Mouse (Mus musculus): ENCODE data around the gene Jak1. TPM values are rescaled to one million over a fixed set of nuclear protein-coding genes. Genes with fewer than 3 reads are reported as not detected.

Gene Jak1
- total RNA-seq, 2 experiments from 2014 or later = 120 to 126 TPM

DNA sequence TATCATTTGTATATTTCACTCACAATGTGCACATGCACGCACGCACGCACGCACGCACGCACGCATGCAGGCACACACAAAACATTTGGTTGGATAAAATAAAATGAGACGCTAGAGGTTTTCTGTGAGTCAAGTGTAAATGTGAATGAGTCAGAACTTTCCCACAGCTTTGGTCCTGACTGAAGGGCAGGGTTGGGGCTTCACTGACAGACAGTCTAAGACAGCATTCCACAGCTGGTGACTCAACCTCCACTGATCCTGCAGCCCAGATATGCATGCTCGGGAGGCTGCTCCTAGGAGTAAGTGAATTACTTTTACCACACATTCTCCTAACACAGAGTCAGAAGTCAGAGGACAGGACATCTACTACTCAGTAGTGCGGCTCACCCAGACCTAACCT lies 62.5 kb downstream of the Jak1 start:
- no peak for DNase-seq (ENCODE audit: extremely low spot score in 1 of 2, low spot score in 2 of 2)
- intact Hi-C loops (cut with DNase I) = no loop called here

DNA sequence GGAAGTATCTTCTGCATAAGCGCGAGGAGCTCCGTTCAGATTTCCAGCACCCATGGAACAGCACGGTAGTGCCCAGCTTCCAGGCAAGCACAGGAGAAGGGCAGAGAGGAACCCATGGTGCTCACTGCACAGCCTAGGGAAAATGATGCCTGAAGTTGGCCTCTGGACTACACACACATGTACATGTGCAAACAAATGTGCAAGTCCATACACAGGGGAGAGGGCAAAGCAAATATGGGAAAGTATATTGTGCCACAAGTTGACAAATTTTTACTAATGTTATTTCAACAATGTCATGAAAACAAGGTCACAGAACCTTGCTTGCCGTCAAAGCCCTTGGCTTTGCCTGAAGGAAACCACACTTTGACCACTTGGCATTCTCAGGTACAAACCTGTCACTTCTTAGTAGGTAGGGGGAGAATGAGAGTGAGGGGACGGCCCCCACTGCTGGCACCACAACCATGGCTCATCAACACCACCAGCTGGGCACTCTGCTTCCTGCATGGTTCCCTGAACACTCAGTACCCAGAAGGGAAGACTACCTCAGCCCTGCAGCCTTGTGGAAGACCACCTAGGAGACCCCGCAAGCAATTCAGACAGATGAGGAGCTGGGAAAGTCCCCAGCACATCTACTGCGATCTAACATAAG lies 65.5 kb downstream of the Jak1 start:
- intact Hi-C loops (cut with DNase I) = no loop called here
- no peak for DNase-seq (ENCODE audit: extremely low spot score in 1 of 2, low spot score in 2 of 2)

DNA sequence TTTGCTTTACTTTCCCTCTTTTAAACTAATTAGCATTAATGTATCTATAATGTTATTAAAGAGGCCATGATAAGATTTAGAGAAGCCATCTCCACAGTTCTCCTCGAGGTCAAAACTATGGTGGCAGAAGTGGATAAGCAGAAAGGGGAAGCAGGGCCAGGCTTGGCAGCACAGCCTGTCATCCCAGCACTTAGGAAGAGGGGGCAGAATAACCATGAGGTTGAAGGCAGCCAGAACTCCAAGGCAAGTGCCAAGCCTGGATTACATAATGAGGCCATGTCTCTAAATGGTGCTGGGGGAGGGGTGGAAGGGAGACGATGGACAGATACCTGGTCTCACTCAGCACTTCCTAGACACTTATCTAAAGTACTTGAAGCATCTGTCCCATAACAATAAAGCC lies 66.7 kb downstream of the Jak1 start:
- intact Hi-C loops (cut with DNase I) = no loop called here
- DNase-seq (ENCODE audit: extremely low spot score in 1 of 2, low spot score in 2 of 2) = peak; percentile 29 to 41

DNA sequence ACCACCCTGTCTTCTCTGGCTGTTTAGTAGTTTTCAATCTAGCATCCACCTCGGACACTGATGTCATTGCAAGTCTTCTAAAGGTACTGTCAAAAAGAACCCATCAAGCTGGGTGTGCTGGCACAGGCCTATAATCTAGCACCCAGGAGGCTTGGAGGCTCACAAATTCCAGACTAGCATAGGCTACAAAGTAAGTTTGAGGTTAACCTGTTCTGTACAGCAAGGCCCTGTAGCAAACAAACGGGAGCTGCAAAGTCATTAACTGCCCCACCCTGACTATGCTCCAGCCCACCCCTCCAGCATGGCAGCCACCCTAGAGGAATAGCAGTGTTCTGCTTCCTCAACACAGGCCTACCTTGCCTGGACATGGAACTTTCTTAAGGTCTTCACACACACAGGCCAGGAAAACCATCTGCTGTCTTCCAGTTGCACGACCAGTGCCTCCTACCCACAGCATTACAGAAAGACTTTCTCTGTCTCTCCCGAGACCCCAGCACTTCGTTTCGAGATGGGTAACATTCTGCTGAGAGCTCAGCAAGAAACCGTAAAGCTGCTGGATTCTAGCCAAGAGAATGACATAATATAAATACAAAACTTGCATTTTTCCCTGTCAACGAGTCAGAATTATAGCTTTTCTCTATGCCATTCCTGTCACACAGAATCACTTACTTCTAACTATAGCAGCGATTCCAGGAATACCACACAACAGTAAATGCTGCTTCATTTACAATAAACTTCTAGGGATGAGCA lies 67.5 kb downstream of the Jak1 start:
- intact Hi-C loops (cut with DNase I) = no loop called here
- peak in 1 of 2 experiments; percentile 33 for DNase-seq (ENCODE audit: extremely low spot score in 1 of 2, low spot score in 2 of 2)

DNA sequence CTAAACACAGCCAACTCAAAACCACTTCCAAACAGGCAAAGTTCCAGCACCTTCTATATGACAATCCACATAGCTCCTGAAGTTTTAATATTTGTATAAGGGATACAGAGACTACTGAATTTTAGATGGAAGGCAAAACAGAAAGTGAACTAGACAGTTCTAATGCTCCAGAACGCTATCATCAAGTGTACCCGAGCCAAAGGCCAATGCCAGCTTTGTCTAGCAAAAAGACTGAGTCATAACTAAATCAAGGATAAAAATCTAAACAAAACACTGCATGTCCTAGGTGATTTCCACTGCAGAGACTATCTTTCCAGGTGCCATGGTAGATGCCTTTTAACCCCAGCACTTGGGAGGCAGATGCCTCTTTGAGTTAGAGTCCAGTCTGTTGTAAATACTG lies 68.7 kb downstream of the Jak1 start:
- intact Hi-C loops (cut with DNase I) = no loop called here
- DNase-seq (ENCODE audit: extremely low spot score in 1 of 2, low spot score in 2 of 2) = no peak

DNA sequence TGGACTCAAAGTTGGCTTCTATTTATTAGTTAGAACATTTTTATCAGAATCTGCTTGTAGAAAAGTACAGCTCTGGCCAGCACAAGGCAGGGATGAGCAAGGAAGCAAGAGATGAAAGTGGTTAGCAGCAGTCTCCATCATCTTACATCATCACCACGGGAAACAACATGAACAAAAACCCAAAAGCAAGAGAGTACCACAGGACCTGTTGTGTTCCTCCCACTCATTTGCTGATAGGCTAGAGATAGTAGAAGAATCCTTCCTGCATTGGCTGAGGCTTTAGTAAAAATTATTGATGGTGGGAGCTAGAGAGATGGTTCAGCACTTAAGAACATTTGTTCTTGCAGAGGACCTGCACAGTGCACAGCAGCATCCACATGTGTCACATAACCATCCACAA lies 70.9 kb downstream of the Jak1 start:
- intact Hi-C loops (cut with DNase I) = no loop called here
- no peak for DNase-seq (ENCODE audit: extremely low spot score in 1 of 2, low spot score in 2 of 2)

DNA sequence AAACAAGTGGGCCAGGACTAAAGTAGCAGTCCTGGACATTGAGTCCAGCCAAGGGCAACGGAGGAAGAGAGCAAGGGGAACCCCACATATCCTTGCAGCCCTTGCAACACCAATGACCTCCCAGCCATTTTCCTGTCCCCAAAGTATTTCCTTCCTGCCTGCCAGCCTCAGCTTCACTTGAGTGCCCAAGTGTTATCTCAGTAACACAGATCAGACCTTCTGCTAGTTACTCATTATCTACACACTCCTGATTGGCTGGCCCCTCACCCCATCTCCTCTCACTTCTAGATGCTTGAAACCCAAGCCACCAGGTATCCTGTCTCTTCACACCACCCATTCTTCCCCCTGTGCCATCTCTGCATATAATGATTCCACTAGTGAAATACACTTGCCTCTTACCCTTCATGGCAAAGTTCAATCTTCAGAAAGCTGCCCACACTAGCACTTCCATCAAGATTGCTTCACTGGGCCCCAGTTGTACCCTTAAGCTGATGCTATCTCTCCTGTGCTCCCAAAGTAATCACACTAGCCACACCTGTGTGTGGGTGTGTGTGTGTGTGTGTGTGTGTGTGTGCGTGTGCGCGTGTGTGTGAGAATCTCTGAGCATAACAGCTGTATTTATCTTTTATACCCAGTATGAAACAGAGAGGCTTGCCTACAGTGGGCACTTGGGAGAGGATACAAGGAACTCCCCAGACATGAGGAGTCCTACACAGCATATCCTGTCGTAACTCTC lies 72.7 kb downstream of the Jak1 start:
- intact Hi-C loops (cut with DNase I) = no loop called here

DNA sequence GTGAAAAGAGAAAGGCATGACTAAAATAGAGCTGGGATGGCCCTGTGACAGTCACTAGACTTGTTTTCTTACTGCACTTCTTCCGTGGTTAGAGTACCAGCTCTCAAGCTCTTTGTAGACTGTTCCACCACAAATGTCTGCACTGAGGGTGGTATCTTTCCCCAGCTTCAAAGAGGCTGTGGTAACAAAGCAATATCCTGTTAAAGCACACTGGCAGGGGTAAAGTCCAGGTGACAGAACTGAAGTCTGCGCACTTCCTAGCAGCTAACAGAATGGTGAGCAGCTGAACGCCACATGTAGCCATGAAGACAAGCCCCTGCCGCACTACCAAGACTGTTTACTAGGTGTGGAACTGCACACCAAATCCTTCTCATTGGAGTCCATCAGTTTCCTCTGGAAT lies 77.7 kb downstream of the Jak1 start:
- intact Hi-C loops (cut with DNase I) = no loop called here

More for the DNA sequence above, 72.7 kb downstream of the Jak1 start:
- DNase-seq (ENCODE audit: extremely low spot score in 1 of 2, low spot score in 2 of 2) = no peak

DNA sequence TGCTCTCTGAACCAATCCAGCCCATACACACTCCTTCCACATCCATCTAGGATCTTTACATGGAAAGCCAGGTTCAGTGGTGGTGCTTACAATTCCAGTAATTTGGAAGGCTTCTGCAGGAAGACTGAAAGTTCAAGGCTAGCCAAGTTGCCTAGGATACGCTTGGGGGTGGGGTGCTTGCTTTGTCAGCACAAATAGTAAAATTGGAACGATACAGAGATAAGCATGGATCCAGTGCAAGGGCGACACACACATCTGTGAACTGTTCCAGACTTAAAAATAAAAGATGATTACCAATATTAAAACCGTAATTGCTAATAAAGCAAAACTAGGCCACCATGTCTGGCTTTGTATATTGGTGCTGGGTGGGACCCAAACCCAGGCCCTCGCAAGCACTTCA lies 78.5 kb downstream of the Jak1 start:
- intact Hi-C loops (cut with DNase I) = no loop called here
- DNase-seq (ENCODE audit: extremely low spot score in 1 of 2, low spot score in 2 of 2) = no peak

More for the DNA sequence above, 77.7 kb downstream of the Jak1 start:
- no peak for DNase-seq (ENCODE audit: extremely low spot score in 1 of 2, low spot score in 2 of 2)

DNA sequence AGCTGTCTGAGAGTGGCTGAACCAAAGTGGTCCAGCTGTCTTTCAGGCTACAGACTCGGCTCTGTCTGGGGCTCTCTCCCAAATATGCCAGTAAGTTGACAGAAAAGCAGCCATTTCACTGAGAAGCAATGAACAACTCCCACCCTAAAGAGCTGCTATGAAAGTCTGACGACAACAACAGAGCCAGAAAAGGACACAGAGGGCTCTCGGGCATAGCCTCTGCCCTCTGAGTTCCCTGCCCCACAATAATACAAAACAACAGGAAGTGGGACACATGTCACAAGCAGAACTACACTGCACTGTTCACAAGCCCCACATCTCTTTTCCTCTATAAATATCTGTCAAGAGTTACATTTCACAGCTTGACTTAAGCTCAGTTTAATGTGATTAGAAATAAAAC lies 79.9 kb downstream of the Jak1 start:
- DNase-seq (ENCODE audit: extremely low spot score in 1 of 2, low spot score in 2 of 2) = no peak
- intact Hi-C loops (cut with DNase I) = no loop called here

DNA sequence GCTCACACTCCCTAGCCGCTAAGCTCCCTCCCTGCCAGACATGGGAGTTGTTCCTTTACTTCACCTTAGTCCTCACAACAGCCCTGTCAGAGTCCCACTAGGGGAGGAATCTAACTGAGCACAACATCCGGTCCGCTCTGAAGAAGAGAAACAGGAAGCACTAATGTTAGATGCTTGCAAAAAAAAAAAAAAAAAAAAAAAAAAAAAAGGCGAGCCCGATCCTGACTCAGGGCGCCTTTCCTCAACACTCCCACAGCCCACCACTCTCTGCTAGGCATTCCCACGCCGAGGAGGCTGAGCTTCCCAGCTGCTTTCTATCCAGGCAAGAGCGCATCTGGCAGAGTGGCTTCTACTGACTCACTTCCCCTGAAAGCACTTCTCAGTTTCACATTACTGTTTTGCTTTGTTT lies 82.5 kb downstream of the Jak1 start:
- intact Hi-C loops (cut with DNase I) = no loop called here
- peak in 1 of 2 experiments; percentile 47 for DNase-seq (ENCODE audit: extremely low spot score in 1 of 2, low spot score in 2 of 2)

DNA sequence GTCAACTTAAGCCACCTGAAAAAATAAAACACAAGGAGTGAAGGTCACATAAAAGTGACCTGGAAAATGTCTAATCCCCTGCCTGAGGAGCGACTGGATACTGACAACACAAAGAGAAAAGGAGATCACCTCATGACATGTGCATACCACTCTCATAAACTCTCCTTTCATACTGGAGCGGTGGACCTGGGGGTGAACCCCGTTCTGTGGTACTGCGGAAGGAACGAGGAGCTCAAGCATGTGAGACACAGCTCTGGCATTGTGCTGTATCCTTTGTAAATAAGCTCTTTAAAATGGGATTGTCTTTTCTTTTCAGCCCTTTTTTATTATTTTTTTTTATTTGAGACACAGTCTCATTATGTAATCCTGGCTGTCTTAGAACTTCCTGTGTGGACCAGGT lies 84.4 kb downstream of the Jak1 start:
- intact Hi-C loops (cut with DNase I) = no loop called here
- no peak for DNase-seq (ENCODE audit: extremely low spot score in 1 of 2, low spot score in 2 of 2)

DNA sequence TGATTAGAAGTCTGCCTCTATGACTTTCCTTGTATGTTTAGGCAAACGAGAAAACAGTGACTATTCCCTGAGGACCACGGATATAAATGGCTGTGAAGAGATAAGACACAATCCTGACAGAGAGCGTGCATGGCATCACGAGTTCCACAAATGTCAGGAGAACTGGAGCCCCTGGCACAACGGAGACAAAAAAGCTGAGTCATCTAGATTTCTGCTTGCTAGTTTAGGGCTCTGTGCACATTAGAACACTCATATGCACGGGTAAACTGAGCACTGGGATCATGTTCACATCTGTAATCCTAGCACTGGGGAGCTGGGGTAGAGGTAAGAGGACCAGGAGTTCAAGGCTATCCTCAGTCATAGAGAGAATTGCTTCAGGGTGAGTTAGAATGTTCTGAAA lies 85.2 kb downstream of the Jak1 start:
- intact Hi-C loops (cut with DNase I) = no loop called here
- no peak for DNase-seq (ENCODE audit: extremely low spot score in 1 of 2, low spot score in 2 of 2)

DNA sequence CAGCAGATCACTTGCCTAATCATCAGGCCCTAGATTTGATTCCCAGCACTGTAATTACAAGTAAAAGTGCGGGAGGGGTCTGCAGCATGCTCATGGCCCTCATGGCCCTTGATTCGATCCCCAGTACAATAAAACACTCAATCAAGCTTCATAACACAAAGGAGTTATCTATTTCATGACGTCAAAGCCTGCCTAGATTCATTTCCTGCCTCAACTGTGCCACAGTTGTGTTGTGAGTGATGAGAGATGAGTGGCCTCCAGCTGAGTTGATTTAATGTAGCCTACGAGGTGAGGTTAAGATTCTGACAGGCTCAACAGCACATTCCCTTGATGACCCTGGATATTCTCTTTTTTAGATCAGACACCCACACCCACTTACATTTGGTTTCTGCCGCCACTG lies 86.0 kb downstream of the Jak1 start:
- DNase-seq (ENCODE audit: extremely low spot score in 1 of 2, low spot score in 2 of 2) = no peak
- intact Hi-C loops (cut with DNase I) = no loop called here

DNA sequence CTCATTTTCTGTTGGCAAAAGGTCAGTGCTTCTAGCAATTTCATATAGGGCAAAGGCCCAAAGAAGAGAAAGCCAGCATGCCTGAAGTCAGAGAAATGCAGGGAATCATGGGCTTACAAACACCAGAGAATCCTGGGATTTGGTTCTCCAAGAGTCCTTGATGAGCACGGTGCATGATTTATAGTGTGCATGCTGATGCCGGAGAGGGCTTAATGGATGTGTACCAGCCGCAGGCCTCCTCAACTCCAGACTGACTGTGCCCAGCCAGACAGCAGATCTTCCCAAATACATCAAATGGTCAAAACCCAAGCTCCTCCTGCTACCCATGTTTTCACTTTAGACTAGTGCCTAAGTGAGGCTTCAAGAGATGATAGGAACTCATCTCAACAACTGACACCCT lies 87.3 kb downstream of the Jak1 start:
- no peak for DNase-seq (ENCODE audit: extremely low spot score in 1 of 2, low spot score in 2 of 2)
- intact Hi-C loops (cut with DNase I) = no loop called here

DNA sequence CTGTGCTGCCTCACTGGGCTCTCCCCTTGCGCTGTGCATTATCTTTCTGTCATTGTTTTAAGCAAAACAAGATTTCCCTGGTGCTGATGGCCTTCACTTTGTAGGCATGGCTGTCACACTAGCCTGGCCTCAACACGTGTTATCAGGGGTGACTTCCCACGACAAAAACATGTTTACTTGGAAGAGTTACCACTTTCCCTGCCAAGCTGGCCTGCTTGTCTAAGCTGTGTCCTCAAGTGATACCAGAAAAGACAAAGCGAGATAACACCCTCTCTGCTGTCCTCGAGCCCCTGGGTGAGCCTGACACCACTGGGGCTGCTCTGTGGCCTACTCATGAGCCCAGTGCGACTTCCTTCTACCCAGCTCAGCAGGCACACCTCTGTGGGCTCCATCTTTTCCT lies 89.0 kb downstream of the Jak1 start:
- intact Hi-C loops (cut with DNase I) = no loop called here

DNA sequence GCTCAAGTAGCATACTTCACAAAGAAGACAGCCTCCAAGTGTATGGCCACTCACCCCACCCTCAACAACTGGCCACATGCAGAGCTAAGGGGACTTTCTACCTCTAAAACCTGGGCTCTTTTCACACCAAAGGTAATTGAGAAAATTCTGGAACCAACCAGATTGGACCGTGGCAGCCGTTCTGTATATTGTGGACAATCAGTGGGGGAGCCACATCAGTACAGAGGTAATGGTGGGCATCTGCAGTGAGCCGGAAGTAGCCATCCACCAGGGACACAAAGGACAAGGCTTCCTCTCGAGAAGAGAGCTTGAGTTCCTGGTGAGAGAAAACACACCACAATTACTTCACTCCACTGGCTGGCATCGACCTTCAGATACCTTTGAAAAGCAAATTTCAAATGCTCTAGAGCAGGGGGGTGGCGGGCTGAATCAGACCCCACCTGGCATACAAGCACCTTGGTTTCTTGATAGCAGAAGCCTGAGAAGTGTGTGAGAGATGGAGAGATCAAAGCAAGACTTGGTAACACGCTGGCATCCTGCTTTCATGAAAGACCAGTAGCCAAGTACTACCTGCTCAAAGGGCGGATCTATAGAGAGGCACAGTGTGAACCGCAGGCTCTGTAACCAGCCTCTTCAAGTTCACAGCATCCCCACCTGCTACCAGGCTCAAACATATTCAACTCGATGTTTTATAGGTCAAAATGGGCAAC lies 90.0 kb downstream of the Jak1 start:
- DNase-seq (ENCODE audit: extremely low spot score in 1 of 2, low spot score in 2 of 2) = no peak
- intact Hi-C loops (cut with DNase I) = no loop called here

More for the DNA sequence above, 89.0 kb downstream of the Jak1 start:
- DNase-seq (ENCODE audit: extremely low spot score in 1 of 2, low spot score in 2 of 2) = no peak

DNA sequence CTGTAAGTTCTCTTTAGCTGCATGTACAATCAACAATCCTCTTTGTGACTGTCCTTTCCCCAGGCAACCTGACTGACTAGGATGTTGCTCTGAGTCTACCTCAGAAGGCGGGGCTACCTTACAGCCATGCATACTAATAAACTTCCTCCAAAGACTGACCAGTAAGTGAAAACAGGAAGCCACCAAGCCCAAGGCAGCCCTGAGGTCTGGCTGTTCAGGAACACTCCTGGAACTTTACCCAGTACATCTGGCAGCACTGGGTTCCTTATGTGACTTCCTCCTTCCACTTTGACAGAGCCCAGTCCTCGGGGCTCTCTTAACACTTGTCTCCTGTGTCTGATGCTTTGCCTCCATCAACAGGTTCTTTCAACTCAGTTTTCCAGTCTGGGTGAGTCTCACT lies 92.3 kb downstream of the Jak1 start:
- intact Hi-C loops (cut with DNase I) = no loop called here
- no peak for DNase-seq (ENCODE audit: extremely low spot score in 1 of 2, low spot score in 2 of 2)

DNA sequence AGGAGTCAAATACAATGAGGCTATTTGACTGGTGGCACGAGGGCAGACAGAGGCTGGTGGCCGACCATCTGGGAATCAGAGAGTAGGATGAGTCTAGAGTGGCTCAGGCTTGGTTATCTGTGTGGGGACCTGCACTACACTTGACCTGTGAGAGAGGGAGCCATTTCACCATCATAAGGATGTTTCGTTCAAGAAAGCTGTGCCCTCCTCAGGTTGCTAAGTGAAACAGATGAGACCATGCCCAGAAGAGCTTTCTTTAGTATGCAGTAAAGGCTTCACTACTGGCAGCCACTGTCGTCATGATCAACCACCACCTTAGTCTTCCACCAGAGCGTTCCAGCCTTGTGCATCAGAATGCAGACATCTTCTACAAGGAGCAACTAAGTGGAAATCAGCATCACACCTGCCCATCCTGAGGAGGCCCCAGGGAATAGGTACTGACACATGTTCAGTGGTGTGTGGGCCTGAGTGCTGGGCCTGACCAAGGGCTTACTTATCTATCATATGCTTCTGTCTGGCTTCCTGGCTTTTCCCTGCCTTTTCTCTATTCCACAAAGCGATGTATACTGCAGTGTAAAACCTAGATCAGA lies 96.8 kb downstream of the Jak1 start:
- peak; percentile 33 to 42 for DNase-seq (ENCODE audit: extremely low spot score in 1 of 2, low spot score in 2 of 2)
- intact Hi-C loops (cut with DNase I) = loop anchor here (10.0 kb wide), 1 partner anchor 187 kb away; no protein-coding TSS in a partner anchor
